Mouse (Mus musculus): ENCODE data around the gene Rab26.

Rab26 gene

GRCm38 (mm10) chr17:24534160-24534718, at the start of gene Rab26:
Rab26 (minus strand) TSS chr17:24534210.
- DNase-seq (ENCODE audit: low read depth) = no peak

- DNase-seq (ENCODE audit: low read depth) = no peak
Measured at GRCm38 (mm10) chr17:24580287-24580686, 46.3 kb upstream of the Rab26 start.

GRCm38 (mm10) chr17:24579532-24579931, 45.5 kb upstream of the Rab26 start:
- no peak for DNase-seq (ENCODE audit: low read depth)

- DNase-seq (ENCODE audit: low read depth) = no peak
Measured at GRCm38 (mm10) chr17:24573811-24574210, 39.8 kb upstream of the Rab26 start.

GRCm38 (mm10) chr17:24572651-24573245, 38.7 kb upstream of the Rab26 start:
- DNase-seq (ENCODE audit: low read depth) = no peak

- DNase-seq (ENCODE audit: low read depth) = no peak
Measured at GRCm38 (mm10) chr17:24569837-24570236, 35.8 kb upstream of the Rab26 start.

- no peak for DNase-seq (ENCODE audit: low read depth)
Measured at GRCm38 (mm10) chr17:24567034-24567779, 33.2 kb upstream of the Rab26 start.

GRCm38 (mm10) chr17:24565792-24566191, 31.8 kb upstream of the Rab26 start:
- no peak for DNase-seq (ENCODE audit: low read depth)

GRCm38 (mm10) chr17:24565092-24565491, 31.1 kb upstream of the Rab26 start:
- no peak for DNase-seq (ENCODE audit: low read depth)

- no peak for DNase-seq (ENCODE audit: low read depth)
Measured at GRCm38 (mm10) chr17:24564422-24564821, 30.4 kb upstream of the Rab26 start.

- no peak for DNase-seq (ENCODE audit: low read depth)
Measured at GRCm38 (mm10) chr17:24563638-24564037, 29.6 kb upstream of the Rab26 start.

- DNase-seq (ENCODE audit: low read depth) = no peak
Measured at GRCm38 (mm10) chr17:24561592-24561991, 27.6 kb upstream of the Rab26 start.

GRCm38 (mm10) chr17:24560301-24561028, 26.5 kb upstream of the Rab26 start:
- DNase-seq (ENCODE audit: low read depth) = no peak

- no peak for DNase-seq (ENCODE audit: low read depth)
Measured at GRCm38 (mm10) chr17:24559146-24559545, 25.1 kb upstream of the Rab26 start.

GRCm38 (mm10) chr17:24558600-24559099, 24.6 kb upstream of the Rab26 start:
- no peak for DNase-seq (ENCODE audit: low read depth)

GRCm38 (mm10) chr17:24557091-24557490, 23.1 kb upstream of the Rab26 start:
- DNase-seq (ENCODE audit: low read depth) = no peak

GRCm38 (mm10) chr17:24551050-24551444, 17.0 kb upstream of the Rab26 start:
- no peak for DNase-seq (ENCODE audit: low read depth)

GRCm38 (mm10) chr17:24550416-24551049, 16.5 kb upstream of the Rab26 start:
- no peak for DNase-seq (ENCODE audit: low read depth)

- DNase-seq (ENCODE audit: low read depth) = peak; percentile 100
Measured at GRCm38 (mm10) chr17:24549618-24550415, 15.8 kb upstream of the Rab26 start, which contains the start of gene Pkd1. Pkd1 (plus strand) TSS chr17:24549834.

- peak; percentile 53 for DNase-seq (ENCODE audit: low read depth)
Measured at GRCm38 (mm10) chr17:24548921-24549617, 15.1 kb upstream of the Rab26 start.

Measured in c-Kit-positive CD71-negative TER-119-negative erythroid progenitor cells, embryonic 14.5 days (primary cell).